Mouse (Mus musculus) limb, embryonic 12.5 days (tissue): ENCODE data around the gene Tnfrsf25. TPM values are rescaled to one million over a fixed set of nuclear protein-coding genes. Genes with fewer than 3 reads are reported as not detected.

Experiments
- ATAC-seq: fragments of 200-750 bp; cut with Nextera tagmentation; 2 replicates; pipeline ENCODE4 v1.8.0; 2017; ENCODE audit warnings: low read depth, moderate TSS enrichment; ENCODE audit not compliant: insufficient number of reproducible peaks, insufficient read depth, low FRiP score, low TSS enrichment
- H3K27ac ChIP-seq: fragments of 300-500 bp; sonication (generic); 2 replicates; pipeline ENCODE4 v1.5.1; 2016; ENCODE audit warnings: mild to moderate bottlenecking, moderate library complexity
- H3K27me3 ChIP-seq: fragments of 300-500 bp; sonication (generic); 2 replicates; pipeline ENCODE4 v1.6.1; 2016; ENCODE audit warnings: mild to moderate bottlenecking, moderate library complexity
- H3K36me3 ChIP-seq: fragments of 300-500 bp; sonication (generic); 2 replicates; pipeline ENCODE4 v1.6.1; 2016; ENCODE audit warnings: mild to moderate bottlenecking, moderate library complexity
- H3K4me1 ChIP-seq: fragments of 300-500 bp; sonication (generic); replicated peaks from 2 replicates; pipeline ENCODE4 v1.6.1; 2016
- H3K4me2 ChIP-seq: fragments of 300-500 bp; sonication (generic); 2 replicates; pipeline ENCODE4 v1.6.1; 2016; ENCODE audit warnings: mild to moderate bottlenecking, moderate library complexity
- H3K4me3 ChIP-seq: fragments of 300-500 bp; sonication (generic); replicated peaks from 2 replicates; pipeline ENCODE4 v1.5.1; 2016; ENCODE audit warnings: mild to moderate bottlenecking
- H3K9ac ChIP-seq: fragments of 300-500 bp; sonication (generic); replicated peaks from 2 replicates; pipeline ENCODE4 v1.6.1; 2016; ENCODE audit warnings: mild to moderate bottlenecking, moderate library complexity
- H3K9me3 ChIP-seq: fragments of 300-500 bp; sonication (generic); 2 replicates; pipeline ENCODE4 v1.6.1; 2016; ENCODE audit warnings: mild to moderate bottlenecking, moderate library complexity
- WGBS: fragments of 180-500 bp; shearing (Covaris S2); methylation state at CpG from one replicate; pipeline ENCODE4 v1.1.7; 2016; 5-methylcytosine and 5-hydroxymethylcytosine counted together
- polyA plus RNA-seq: library from polyadenylated mRNA; unstranded; fragments of >200 nt; fragmentation: Nextera tagmentation; extraction: Ambion mirVana; gene quantifications from 2 replicates; pipeline ENCODE4 v1.2.1, GENCODE M21; 2016

Gene Tnfrsf25
- polyA plus RNA-seq, 1 experiment from 2014 or later = 1.9 TPM

GRCm38 (mm10) chr4:152079261-152079660 lies 36.5 kb upstream of the Tnfrsf25 start:
- H3K27ac ChIP-seq = no peak overlapping the region
- peaks cover 6% of the 10 kb centered on the region; the same call in 1 of the 2 replicates for H3K4me1 ChIP-seq
- H3K9ac ChIP-seq = no peak overlapping the region
- ATAC-seq = no peak
- no peak overlapping the region for H3K4me2 ChIP-seq
- no peaks in the 10 kb centered on the region for H3K36me3 ChIP-seq
- WGBS = 86% methylated on average over 3 of the region's 3 CpGs
- H3K4me3 ChIP-seq = no peak overlapping the region
- no peaks in the 10 kb centered on the region for H3K9me3 ChIP-seq
- H3K27me3 ChIP-seq = 0 out of 2 replicates have a peak, but pooled peaks cover 4% of the 10 kb centered on the region

- Histone ChIP-seq H3K9ac (no peak overlapping the region), H3K9me3 (no peaks in the 10 kb centered on the region), H3K27me3 (0 out of 2 replicates have a peak, but pooled peaks cover 4% of the 10 kb centered on the region), H3K4me3 (no peak overlapping the region), H3K27ac (no peak overlapping the region), H3K4me2 (no peak overlapping the region), H3K4me1 (peaks cover 6% of the 10 kb centered on the region; the same call in 1 of the 2 replicates), H3K36me3 (no peaks in the 10 kb centered on the region)
- WGBS = 72% methylated on average over 7 of the region's 7 CpGs
- no peak for ATAC-seq
Measured at GRCm38 (mm10) chr4:152079931-152080330, 35.8 kb upstream of the Tnfrsf25 start.

- Histone ChIP-seq H3K4me3 (no peak overlapping the region), H3K4me2 (no peak overlapping the region), H3K27ac (no peak overlapping the region), H3K4me1 (peaks cover 16% of the 10 kb centered on the region), H3K9me3 (no peaks in the 10 kb centered on the region), H3K27me3 (peaks cover 7% of the 10 kb centered on the region; the same call in 1 of the 2 replicates), H3K36me3 (no peaks in the 10 kb centered on the region), H3K9ac (no peak overlapping the region)
- ATAC-seq = no peak
- 71% methylated on average over 7 of the region's 7 CpGs for WGBS
Measured at GRCm38 (mm10) chr4:152083611-152084220, 32.0 kb upstream of the Tnfrsf25 start.

- peaks cover 7% of the 10 kb centered on the region; the same call in 1 of the 2 replicates for H3K27me3 ChIP-seq
- no peak overlapping the region for H3K9ac ChIP-seq
- H3K36me3 ChIP-seq = peaks cover 4% of the 10 kb centered on the region; the same call in 1 of the 2 replicates
- H3K4me2 ChIP-seq = no peak overlapping the region
- 76% methylated on average over 7 of the region's 7 CpGs for WGBS
- H3K4me1 ChIP-seq = peaks cover 20% of the 10 kb centered on the region
- no peaks in the 10 kb centered on the region for H3K9me3 ChIP-seq
- H3K27ac ChIP-seq = no peak overlapping the region
- ATAC-seq = no peak
- no peak overlapping the region for H3K4me3 ChIP-seq
Measured at GRCm38 (mm10) chr4:152084616-152085015, 31.1 kb upstream of the Tnfrsf25 start.

DNA sequence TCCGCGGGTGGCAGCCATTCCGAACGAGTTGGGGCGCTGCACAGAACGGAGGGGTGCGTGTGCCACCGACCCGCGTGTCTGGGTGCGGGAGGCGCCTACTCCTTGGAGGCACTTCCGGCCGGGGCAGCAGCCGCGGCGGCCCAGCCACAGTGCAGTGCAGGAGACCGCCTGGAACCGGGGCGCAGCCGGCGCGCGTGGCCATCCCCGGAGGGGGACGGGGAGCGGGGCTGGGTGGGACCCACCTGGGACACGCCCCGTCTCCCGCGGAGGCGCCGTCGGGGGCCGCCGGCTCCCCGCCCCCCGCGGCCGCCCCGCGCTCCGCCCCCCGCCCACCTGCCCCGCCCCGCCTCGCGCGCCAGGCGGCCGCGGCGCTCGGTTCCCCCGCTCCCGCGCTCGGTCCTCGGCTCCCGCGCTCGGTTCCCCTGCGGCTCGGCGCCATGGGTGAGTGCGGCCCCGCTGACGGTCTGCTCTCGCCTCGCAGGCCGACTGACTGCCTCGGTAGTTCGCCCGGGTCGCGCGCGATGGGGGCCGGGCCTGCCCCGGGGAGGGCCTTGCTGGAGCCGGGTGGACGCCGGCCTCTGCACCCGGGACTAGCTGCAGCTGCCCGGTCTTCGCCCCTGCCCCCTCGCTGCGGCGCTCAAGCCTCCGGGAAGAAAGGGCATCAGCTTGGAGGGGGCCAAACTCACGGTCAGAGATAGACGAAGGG lies 29.1 kb upstream of the Tnfrsf25 start:
- Histone ChIP-seq H3K4me2 (peak overlapping the region; percentile 80), H3K9ac (peak overlapping the region; percentile 89), H3K27ac (peak overlapping the region; percentile 59; the same call in 1 of the 2 replicates), H3K36me3 (peaks cover 15% of the 10 kb centered on the region; the same call in 1 of the 2 replicates), H3K27me3 (peaks cover 7% of the 10 kb centered on the region; the same call in 1 of the 2 replicates), H3K4me3 (peak overlapping the region; percentile 84), H3K9me3 (no peaks in the 10 kb centered on the region), H3K4me1 (peaks cover 24% of the 10 kb centered on the region)
- ATAC-seq = peak; percentile 78
- WGBS = under 1% methylated on average over 53 of the region's 92 CpGs

DNA sequence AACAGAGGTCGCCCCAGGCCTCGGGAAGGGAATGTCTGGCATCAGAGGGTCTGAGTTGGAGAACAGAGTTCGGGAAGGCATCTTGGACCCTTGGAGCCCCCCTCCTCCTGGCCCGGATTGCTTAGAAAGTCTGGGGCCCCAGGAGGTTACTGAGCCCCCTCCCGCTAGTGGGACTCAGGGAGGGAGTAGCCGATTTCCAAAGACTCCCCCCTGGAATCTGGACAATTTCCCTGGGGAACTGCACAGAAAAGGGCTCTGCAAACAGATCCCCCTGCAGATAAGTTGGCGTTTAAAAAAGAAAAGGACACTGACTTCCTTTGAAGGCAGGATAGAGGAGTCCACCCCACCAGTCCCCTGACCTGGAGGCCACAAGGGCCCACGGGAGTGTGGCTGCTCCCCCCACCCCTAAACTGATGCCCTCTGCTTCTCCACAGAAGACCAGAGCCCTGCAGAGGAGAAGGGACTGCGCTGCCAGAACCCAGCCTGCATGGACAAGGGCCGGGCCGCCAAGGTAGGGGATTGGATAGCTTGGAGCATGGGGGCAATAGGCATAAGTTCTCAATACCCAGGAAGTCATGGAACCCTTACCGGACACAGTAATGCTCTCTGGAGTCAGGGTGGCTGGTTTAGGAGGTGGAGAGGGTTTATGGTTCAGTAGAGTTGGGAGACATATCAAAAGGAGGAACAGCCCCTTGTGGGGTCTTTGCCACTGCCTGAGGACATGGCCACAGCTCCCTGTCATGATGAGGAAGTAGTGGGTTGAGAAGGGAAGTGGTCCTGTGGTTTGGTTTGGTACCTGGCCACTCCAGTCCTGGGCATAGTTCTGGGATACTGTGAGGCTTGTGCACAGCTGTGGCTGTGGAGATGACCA lies 28.3 kb upstream of the Tnfrsf25 start:
- ATAC-seq = no peak
- Histone ChIP-seq H3K9ac (peak overlapping the region; percentile 89), H3K27me3 (peaks cover 7% of the 10 kb centered on the region; the same call in 1 of the 2 replicates), H3K4me1 (peaks cover 28% of the 10 kb centered on the region), H3K4me3 (peak overlapping the region; percentile 84), H3K4me2 (peak overlapping the region; percentile 80), H3K9me3 (no peaks in the 10 kb centered on the region), H3K36me3 (peaks cover 15% of the 10 kb centered on the region; the same call in 1 of the 2 replicates), H3K27ac (0 out of 2 replicates have a peak overlapping the region, but pooled peaks have one; percentile 59)
- WGBS = 3% methylated on average over 12 of the region's 12 CpGs

DNA sequence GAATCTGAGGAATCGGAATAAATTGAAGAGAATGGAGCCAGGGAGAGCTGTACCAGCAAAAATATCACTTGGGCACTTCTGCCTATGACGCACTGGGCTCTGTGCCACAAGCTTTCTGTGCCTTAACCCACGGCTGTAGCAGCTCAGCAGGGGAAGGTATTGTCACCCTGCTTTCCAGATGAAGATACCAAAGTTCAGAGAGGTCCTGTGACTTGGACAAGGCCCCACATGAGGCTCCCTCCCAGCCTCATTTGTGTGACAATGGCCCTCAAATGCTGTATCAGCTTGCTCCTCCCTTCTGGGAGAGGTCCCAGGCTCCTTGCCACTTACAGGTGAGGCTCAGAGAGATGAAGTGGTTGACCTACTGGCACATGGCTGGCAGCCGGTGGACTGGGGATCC lies 27.6 kb upstream of the Tnfrsf25 start:
- 46% methylated on average over 4 of the region's 4 CpGs for WGBS
- H3K4me1 ChIP-seq = peaks cover 32% of the 10 kb centered on the region
- peaks cover 5% of the 10 kb centered on the region; the same call in 1 of the 2 replicates for H3K27me3 ChIP-seq
- ATAC-seq = no peak
- H3K9me3 ChIP-seq = no peaks in the 10 kb centered on the region
- no peak overlapping the region for H3K9ac ChIP-seq
- peaks cover 18% of the 10 kb centered on the region; the same call in 1 of the 2 replicates for H3K36me3 ChIP-seq
- H3K27ac ChIP-seq = no peak overlapping the region
- peak overlapping the region; percentile 84 for H3K4me3 ChIP-seq
- peak overlapping the region; percentile 80 for H3K4me2 ChIP-seq

DNA sequence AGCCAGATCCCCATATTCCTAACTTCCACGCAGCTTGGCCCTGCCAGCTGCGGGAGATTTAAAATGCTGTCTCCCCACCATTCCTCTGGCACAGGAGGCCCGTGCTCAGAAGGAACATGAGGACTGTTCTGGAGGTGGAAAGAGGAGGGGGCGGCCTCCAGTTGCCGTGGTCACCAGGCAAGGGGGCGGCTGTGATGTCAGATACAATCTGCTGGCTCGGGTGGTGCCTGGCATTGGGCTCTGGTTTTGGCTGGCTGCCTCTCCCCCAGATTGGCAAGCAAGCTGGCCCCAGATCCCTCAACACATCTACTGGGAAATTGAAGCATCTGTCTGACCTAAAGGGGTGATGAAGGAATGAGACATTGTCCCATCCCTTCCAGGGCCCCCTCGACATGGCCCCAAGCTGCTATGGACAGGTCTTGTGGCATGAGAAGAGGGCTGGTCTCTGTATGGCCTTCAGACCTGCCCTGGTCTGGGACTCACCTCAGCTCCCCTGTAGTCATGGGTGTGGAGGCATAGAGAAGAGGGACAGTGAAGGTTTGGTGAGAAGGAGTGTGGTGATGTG lies 27.1 kb upstream of the Tnfrsf25 start:
- Histone ChIP-seq H3K36me3 (peaks cover 18% of the 10 kb centered on the region; the same call in 1 of the 2 replicates), H3K4me3 (0 out of 2 replicates have a peak overlapping the region, but pooled peaks have one; percentile 4), H3K27ac (no peak overlapping the region), H3K27me3 (peaks cover 3% of the 10 kb centered on the region; the same call in 1 of the 2 replicates), H3K9me3 (no peaks in the 10 kb centered on the region), H3K4me2 (peak overlapping the region; percentile 80), H3K4me1 (peaks cover 32% of the 10 kb centered on the region), H3K9ac (no peak overlapping the region)
- 51% methylated on average over 8 of the region's 8 CpGs for WGBS
- no peak for ATAC-seq

DNA sequence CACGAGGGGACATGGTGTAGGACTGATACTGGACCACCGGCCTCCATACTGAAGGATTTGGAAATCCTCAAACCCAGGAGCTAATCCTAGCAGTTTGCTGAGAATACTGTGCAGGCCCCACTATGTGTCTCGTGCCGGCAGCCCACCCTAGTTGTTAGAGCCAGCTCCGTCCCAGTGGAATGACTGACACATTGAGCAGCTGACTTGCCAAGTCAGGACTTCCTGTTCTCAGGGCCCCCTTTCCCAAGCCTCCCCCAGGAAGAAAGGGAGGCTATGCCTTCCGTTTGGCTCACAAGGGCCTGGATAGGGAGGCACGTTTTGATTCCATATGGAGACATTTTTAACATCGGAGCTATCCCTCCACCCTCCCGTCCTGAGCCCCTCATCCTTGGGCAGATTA lies 25.5 kb upstream of the Tnfrsf25 start:
- H3K27me3 ChIP-seq = peaks cover 3% of the 10 kb centered on the region; the same call in 1 of the 2 replicates
- no peak overlapping the region for H3K4me2 ChIP-seq
- ATAC-seq = no peak
- no peak overlapping the region for H3K4me3 ChIP-seq
- H3K36me3 ChIP-seq = peaks cover 18% of the 10 kb centered on the region; the same call in 1 of the 2 replicates
- peaks cover 32% of the 10 kb centered on the region for H3K4me1 ChIP-seq
- no peak overlapping the region for H3K27ac ChIP-seq
- H3K9me3 ChIP-seq = no peaks in the 10 kb centered on the region
- H3K9ac ChIP-seq = no peak overlapping the region; the same call in 1 of the 2 replicates
- WGBS = 80% methylated on average over 9 of the region's 9 CpGs

- ATAC-seq = no peak
- no peak overlapping the region for H3K9ac ChIP-seq
- H3K36me3 ChIP-seq = peaks cover 18% of the 10 kb centered on the region; the same call in 1 of the 2 replicates
- no peaks in the 10 kb centered on the region for H3K27me3 ChIP-seq
- WGBS = 77% methylated on average over 8 of the region's 8 CpGs
- H3K4me2 ChIP-seq = no peak overlapping the region
- peaks cover 45% of the 10 kb centered on the region for H3K4me1 ChIP-seq
- no peak overlapping the region for H3K4me3 ChIP-seq
- no peaks in the 10 kb centered on the region for H3K9me3 ChIP-seq
- H3K27ac ChIP-seq = no peak overlapping the region
Measured at GRCm38 (mm10) chr4:152092751-152093293, 22.9 kb upstream of the Tnfrsf25 start.
